Mouse (Mus musculus) midbrain, embryonic 15.5 days (tissue): Measurements from ENCODE around the gene Cks2. TPM values are rescaled to one million over a fixed set of nuclear protein-coding genes. Genes with fewer than 3 reads are reported as not detected.
"Not testable (repeated sequence)": the region's sequence is repeated elsewhere in the genome, so short reads cannot be mapped to it uniquely, and the experiment has no call there.

ENCODE experiments used
- ATAC-seq: fragments of 200-750 bp; cut with Nextera tagmentation; replicated peaks from 2 replicates; pipeline ENCODE4 v1.8.0; 2017; ENCODE audit warnings: moderate TSS enrichment
- H3K27ac ChIP-seq: fragments of 300-500 bp; sonication (generic); 2 replicates; pipeline ENCODE4 v1.5.1; 2015; ENCODE audit warnings: mild to moderate bottlenecking, inconsistent platforms
- H3K27me3 ChIP-seq: fragments of 300-500 bp; sonication (generic); replicated peaks from 2 replicates; pipeline ENCODE4 v1.6.1; 2015; ENCODE audit warnings: inconsistent platforms
- H3K36me3 ChIP-seq: fragments of 300-500 bp; sonication (generic); replicated peaks from 2 replicates; pipeline ENCODE4 v1.6.1; 2015; ENCODE audit warnings: inconsistent platforms
- H3K4me1 ChIP-seq: fragments of 300-500 bp; sonication (generic); 2 replicates; pipeline ENCODE4 v1.6.1; 2015; ENCODE audit warnings: inconsistent platforms
- H3K4me2 ChIP-seq: fragments of 300-500 bp; sonication (generic); 2 replicates; pipeline ENCODE4 v1.6.1; 2015; ENCODE audit warnings: inconsistent platforms, mild to moderate bottlenecking, moderate library complexity
- H3K4me3 ChIP-seq: fragments of 300-500 bp; sonication (generic); 2 replicates; pipeline ENCODE4 v1.5.1; 2015; ENCODE audit warnings: mild to moderate bottlenecking, inconsistent platforms
- H3K9ac ChIP-seq: fragments of 300-500 bp; sonication (generic); 2 replicates; pipeline ENCODE4 v1.6.1; 2015; ENCODE audit warnings: mild to moderate bottlenecking, inconsistent platforms
- H3K9me3 ChIP-seq: fragments of 300-500 bp; sonication (generic); 2 replicates; pipeline ENCODE4 v1.6.1; 2016; ENCODE audit warnings: inconsistent platforms
- WGBS: fragments of 180-500 bp; shearing (Covaris S2); methylation state at CpG from one replicate; pipeline ENCODE4 v1.1.7; 2015; ENCODE audit warnings: mixed read lengths; 5-methylcytosine and 5-hydroxymethylcytosine counted together
- polyA plus RNA-seq: library from polyadenylated mRNA; unstranded; fragments of >200 nt; fragmentation: Nextera tagmentation; extraction: Ambion mirVana; gene quantifications from 2 replicates; pipeline ENCODE4 v1.2.1, GENCODE M21; 2015

Cks2 gene
- polyA plus RNA-seq, 1 experiment from 2014 or later, result 36.9 TPM

- no peaks in the 10 kb centered on the region for H3K36me3 ChIP-seq
- ATAC-seq, result no peak
- 58% methylated on average over 1 of the region's 1 CpGs for WGBS
- no peak overlapping the region for H3K9ac ChIP-seq
- no peaks in the 10 kb centered on the region for H3K9me3 ChIP-seq
- no peaks in the 10 kb centered on the region for H3K27me3 ChIP-seq
- no peak overlapping the region for H3K4me3 ChIP-seq
- no peak overlapping the region for H3K27ac ChIP-seq
- peaks cover 8% of the 10 kb centered on the region; the same call in 1 of the 2 replicates for H3K4me1 ChIP-seq
- no peak overlapping the region for H3K4me2 ChIP-seq
Measured at GRCm38 (mm10) chr13:51617306-51617705, 27.7 kb upstream of the Cks2 start.

DNA sequence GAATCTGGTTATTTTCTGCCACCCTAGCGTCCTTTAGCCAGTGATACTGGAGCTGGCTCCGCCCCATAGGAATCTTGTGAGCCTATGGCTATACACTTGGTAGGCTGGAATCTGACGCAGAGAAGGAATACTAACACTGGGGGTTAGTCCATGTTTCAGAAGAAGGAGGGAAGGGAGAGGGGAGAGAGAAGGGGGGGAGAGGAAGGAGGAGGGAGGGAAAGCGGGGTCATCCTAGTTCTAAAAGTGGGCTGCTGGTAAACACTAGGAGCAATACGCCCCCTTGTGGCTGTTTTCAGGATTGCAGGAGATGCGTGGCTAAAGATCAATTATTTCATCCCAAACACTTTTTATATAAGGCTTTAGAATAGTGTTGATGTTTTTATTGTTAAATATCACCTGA, 27.2 kb upstream of the Cks2 start:
- WGBS, result 19% methylated on average over 6 of the region's 6 CpGs
- no peak overlapping the region for H3K4me2 ChIP-seq

GRCm38 (mm10) chr13:51618602-51619001, 26.4 kb upstream of the Cks2 start:
- Histone ChIP-seq H3K4me1 (peaks cover 8% of the 10 kb centered on the region; the same call in 1 of the 2 replicates), H3K9ac (no peak overlapping the region), H3K4me3 (no peak overlapping the region), H3K9me3 (no peaks in the 10 kb centered on the region), H3K36me3 (no peaks in the 10 kb centered on the region), H3K27me3 (no peaks in the 10 kb centered on the region), H3K27ac (no peak overlapping the region), H3K4me2 (peak overlapping the region; percentile 15; the same call in 1 of the 2 replicates)
- ATAC-seq, result peak; percentile 22
- 22% methylated on average over 8 of the region's 9 CpGs for WGBS

More for the DNA sequence above, 27.2 kb upstream of the Cks2 start:
- ATAC-seq, result peak; percentile 63
- H3K9ac ChIP-seq, result no peak overlapping the region
- H3K4me3 ChIP-seq, result no peak overlapping the region
- H3K4me1 ChIP-seq, result peaks cover 8% of the 10 kb centered on the region; the same call in 1 of the 2 replicates
- no peaks in the 10 kb centered on the region for H3K9me3 ChIP-seq
- H3K27ac ChIP-seq, result no peak overlapping the region
- H3K27me3 ChIP-seq, result no peaks in the 10 kb centered on the region
- H3K36me3 ChIP-seq, result no peaks in the 10 kb centered on the region

DNA sequence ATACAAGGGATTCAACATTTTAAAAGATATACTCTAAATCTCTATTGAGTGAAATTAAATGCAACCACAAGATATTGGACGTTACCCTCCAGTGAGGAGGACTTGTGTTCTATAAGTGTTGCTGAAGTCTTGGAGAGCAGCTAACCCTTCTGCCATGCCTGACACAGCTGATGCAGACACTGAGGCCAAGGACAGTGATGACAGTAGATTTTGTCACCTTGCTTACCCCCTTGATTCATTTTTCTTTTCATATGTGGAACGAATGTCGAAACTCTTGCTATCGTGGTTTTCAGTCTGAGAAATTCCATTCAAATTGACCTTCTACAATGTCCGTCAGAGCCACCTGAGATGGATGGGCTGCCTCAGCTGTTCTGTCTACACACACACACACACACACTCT, 22.4 kb upstream of the Cks2 start:
- H3K9me3 ChIP-seq, result no peaks in the 10 kb centered on the region
- H3K36me3 ChIP-seq, result no peaks in the 10 kb centered on the region
- 94% methylated on average over 5 of the region's 5 CpGs for WGBS
- peaks cover 2% of the 10 kb centered on the region; the same call in 1 of the 2 replicates for H3K4me1 ChIP-seq
- H3K4me2 ChIP-seq, result no peak overlapping the region
- no peak overlapping the region for H3K27ac ChIP-seq
- no peak overlapping the region for H3K4me3 ChIP-seq
- ATAC-seq, result no peak
- H3K27me3 ChIP-seq, result no peaks in the 10 kb centered on the region
- H3K9ac ChIP-seq, result no peak overlapping the region

DNA sequence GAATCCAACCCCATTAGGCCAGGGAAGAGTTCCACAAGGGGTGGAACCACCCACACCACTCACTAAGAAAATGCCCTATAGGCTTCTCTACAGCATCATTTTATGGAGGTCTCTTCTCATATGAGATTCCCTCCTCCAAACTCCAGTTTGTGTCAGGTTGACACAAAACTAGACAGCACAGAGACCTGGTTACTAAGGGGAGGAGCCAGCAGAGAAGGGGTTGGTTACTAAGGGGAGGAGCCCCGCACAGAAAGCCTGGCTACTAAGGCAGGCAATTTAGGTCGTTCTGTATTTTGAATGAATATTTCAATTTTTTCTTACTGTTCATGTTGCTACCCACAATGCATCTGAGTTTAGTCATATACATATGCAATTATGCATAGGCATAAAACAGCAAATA, 21.4 kb upstream of the Cks2 start:
- ATAC-seq, result no peak
- H3K9ac ChIP-seq, result no peak overlapping the region
- H3K27me3 ChIP-seq, result no peaks in the 10 kb centered on the region
- H3K4me1 ChIP-seq, result no peaks in the 10 kb centered on the region
- H3K36me3 ChIP-seq, result no peaks in the 10 kb centered on the region
- 77% methylated on average over 2 of the region's 2 CpGs for WGBS
- H3K4me2 ChIP-seq, result no peak overlapping the region
- H3K4me3 ChIP-seq, result no peak overlapping the region
- H3K27ac ChIP-seq, result no peak overlapping the region
- no peaks in the 10 kb centered on the region for H3K9me3 ChIP-seq

DNA sequence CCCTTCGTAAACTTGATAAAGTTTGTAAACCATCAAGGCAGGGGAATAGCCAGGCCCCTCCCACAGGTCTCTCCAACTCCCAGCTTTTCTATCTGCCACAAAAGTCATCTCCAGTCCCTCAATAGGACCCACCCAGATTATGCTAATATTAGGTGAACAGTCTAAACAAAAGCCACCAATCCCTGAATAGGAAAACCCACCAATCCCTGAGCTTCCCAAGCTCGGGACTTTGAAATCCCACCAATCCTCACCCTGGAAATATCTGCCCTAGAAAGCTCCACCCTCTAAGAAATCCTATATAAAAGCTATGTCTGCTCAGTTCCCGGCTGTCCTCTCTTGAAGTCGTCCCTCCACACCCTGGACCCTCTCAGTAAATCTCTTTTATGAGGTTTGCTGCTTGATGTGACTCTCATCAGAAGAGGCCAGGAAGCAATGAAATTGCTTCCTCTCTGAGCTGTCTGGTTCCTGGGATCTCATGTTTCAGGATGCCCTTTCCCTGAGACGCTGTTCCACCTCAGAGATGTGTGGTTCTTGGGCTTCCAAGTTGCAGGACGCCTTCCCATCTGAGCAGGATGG, 16.7 kb upstream of the Cks2 start:
- Histone ChIP-seq H3K4me1 (no peaks in the 10 kb centered on the region), H3K9me3 (no peaks in the 10 kb centered on the region), H3K27ac (no peak overlapping the region), H3K4me2 (no peak overlapping the region), H3K27me3 (no peaks in the 10 kb centered on the region), H3K4me3 (no peak overlapping the region), H3K36me3 (no peaks in the 10 kb centered on the region), H3K9ac (no peak overlapping the region)
- no peak for ATAC-seq
- 87% methylated on average over 6 of the region's 6 CpGs for WGBS

DNA sequence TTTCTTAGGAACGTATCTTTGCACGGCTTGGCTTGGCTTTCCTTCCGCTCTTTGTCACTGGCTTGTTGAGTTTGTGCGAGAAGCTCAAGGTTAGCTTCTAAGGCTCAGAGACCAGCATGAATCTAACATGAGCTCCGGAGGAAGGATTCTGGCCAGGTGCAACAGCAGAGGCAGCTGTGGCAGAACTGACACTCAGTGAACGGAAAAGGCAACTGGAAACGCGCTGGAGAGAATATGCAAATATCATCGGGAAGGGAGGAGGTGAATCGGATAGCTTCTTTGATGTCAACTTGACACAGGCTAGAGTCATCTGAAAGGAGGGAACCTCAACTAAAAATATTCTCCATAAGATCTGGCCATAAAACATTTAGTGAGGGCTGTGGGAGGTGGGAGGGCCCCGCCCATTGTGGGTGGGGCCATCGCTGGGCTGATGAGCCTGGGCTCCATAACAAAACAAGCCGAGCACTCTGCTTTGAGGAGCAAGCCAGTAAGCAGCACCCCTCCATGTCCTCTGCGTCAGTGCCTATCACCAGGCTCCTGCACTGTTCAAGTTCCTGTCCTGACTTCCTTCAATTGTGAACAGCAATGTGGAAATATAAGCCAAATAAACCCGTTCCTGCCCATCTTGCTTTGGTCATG, 13.6 kb upstream of the Cks2 start:
- 83% methylated on average over 15 of the region's 15 CpGs for WGBS
- Histone ChIP-seq H3K27ac (no peak overlapping the region), H3K9ac (no peak overlapping the region), H3K4me1 (no peaks in the 10 kb centered on the region), H3K4me3 (no peak overlapping the region), H3K9me3 (no peaks in the 10 kb centered on the region), H3K27me3 (no peaks in the 10 kb centered on the region), H3K36me3 (no peaks in the 10 kb centered on the region), H3K4me2 (no peak overlapping the region)
- no peak for ATAC-seq

GRCm38 (mm10) chr13:51632560-51633218, 12.3 kb upstream of the Cks2 start:
- Histone ChIP-seq H3K27ac (no peak overlapping the region), H3K4me1 (no peaks in the 10 kb centered on the region), H3K27me3 (no peaks in the 10 kb centered on the region), H3K36me3 (no peaks in the 10 kb centered on the region), H3K9me3 (no peaks in the 10 kb centered on the region), H3K4me2 (no peak overlapping the region), H3K4me3 (no peak overlapping the region), H3K9ac (no peak overlapping the region)
- ATAC-seq, result no peak
- 90% methylated on average over 5 of the region's 5 CpGs for WGBS

- not testable (repeated sequence) for H3K4me2 ChIP-seq, H3K4me3 ChIP-seq, H3K4me1 ChIP-seq, H3K9ac ChIP-seq, H3K27me3 ChIP-seq, H3K27ac ChIP-seq, H3K36me3 ChIP-seq, H3K9me3 ChIP-seq, ATAC-seq
- 87% methylated on average over 6 of the region's 9 CpGs for WGBS
Measured at GRCm38 (mm10) chr13:51635384-51635783, 9.6 kb upstream of the Cks2 start.

GRCm38 (mm10) chr13:51638958-51639357, 6.1 kb upstream of the Cks2 start:
- Histone ChIP-seq H3K4me1 (no peaks in the 10 kb centered on the region), H3K9ac (no peak overlapping the region), H3K9me3 (no peaks in the 10 kb centered on the region), H3K4me3 (no peak overlapping the region), H3K4me2 (no peak overlapping the region), H3K27me3 (no peaks in the 10 kb centered on the region), H3K27ac (no peak overlapping the region), H3K36me3 (no peaks in the 10 kb centered on the region)
- no peak for ATAC-seq
- 92% methylated on average over 4 of the region's 4 CpGs for WGBS

DNA sequence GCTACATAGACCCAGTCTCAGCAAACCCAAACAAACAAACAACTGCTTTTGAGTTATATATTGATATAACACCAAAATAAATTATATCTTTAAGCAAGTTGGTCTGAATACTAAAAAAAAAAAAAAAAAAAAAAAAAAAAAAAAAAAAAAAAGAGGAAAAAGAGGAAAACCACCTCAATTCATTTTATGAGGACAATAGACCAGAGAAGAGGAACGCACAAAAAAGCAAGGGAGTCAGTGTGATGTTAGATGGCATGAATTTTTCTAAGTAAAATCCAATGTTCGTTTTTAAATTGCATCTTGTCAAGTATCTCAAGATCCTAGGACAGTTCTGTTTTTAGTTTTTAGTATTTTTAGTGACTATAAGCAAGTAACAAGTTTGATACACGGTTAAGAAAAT, 3.6 kb upstream of the Cks2 start:
- no peaks in the 10 kb centered on the region for H3K27me3 ChIP-seq
- H3K4me3 ChIP-seq, result no peak overlapping the region
- H3K9me3 ChIP-seq, result no peaks in the 10 kb centered on the region
- no peak overlapping the region for H3K4me2 ChIP-seq
- no peaks in the 10 kb centered on the region for H3K36me3 ChIP-seq
- no peak overlapping the region for H3K9ac ChIP-seq
- no peak for ATAC-seq
- peaks cover 8% of the 10 kb centered on the region for H3K4me1 ChIP-seq
- no peak overlapping the region for H3K27ac ChIP-seq
- WGBS, result 88% methylated on average over 3 of the region's 3 CpGs

GRCm38 (mm10) chr13:51642171-51642778, 2.8 kb upstream of the Cks2 start:
- Histone ChIP-seq H3K27me3 (no peaks in the 10 kb centered on the region), H3K4me2 (no peak overlapping the region), H3K9me3 (no peaks in the 10 kb centered on the region), H3K4me1 (peaks cover 8% of the 10 kb centered on the region), H3K4me3 (no peak overlapping the region), H3K27ac (no peak overlapping the region), H3K9ac (no peak overlapping the region), H3K36me3 (no peaks in the 10 kb centered on the region)
- no peak for ATAC-seq
- 36% methylated on average over 11 of the region's 11 CpGs for WGBS
